Mouse (Mus musculus) E14TG2a.4 (cell line): ENCODE measurements around the gene Ttc28.
A peak's percentile ranks its signal among the peaks of the same experiment; 100 is the strongest.
"Not testable (repeated sequence)": the region's sequence is repeated elsewhere in the genome, so short reads cannot be mapped to it uniquely, and the experiment has no call there.

ENCODE experiments used
- H3K27me3 ChIP-seq: 2 replicates; pipeline ENCODE4 v1.6.1; 2014; ENCODE audit warnings: low read length, control low read depth; ENCODE audit not compliant: insufficient read depth
- H3K36me3 ChIP-seq: 2 replicates; pipeline ENCODE4 v1.6.1; 2014; ENCODE audit warnings: low read length, control low read depth; ENCODE audit not compliant: insufficient read depth
- H3K4me1 ChIP-seq: replicated peaks from 2 replicates; pipeline ENCODE4 v1.6.1; 2014; ENCODE audit warnings: low read depth, low read length, control low read depth
- H3K4me3 ChIP-seq: replicated peaks from 2 replicates; pipeline ENCODE4 v1.5.1; 2014; ENCODE audit warnings: mild to moderate bottlenecking, low read length
- H3K9me3 ChIP-seq: 2 replicates; pipeline ENCODE4 v1.6.1; 2014; ENCODE audit warnings: low read length, control low read depth
- CTCF ChIP-seq: conservative IDR thresholded peaks from 2 replicates; pipeline ENCODE4 v1.5.1; 2014; ENCODE audit warnings: low read length
- NANOG ChIP-seq: IDR thresholded peaks from 2 replicates; pipeline ENCODE4 v1.6.1; 2014; ENCODE audit warnings: borderline replicate concordance, low read length, mixed read lengths
- POU5F1 ChIP-seq: IDR thresholded peaks from 2 replicates; pipeline ENCODE4 v1.6.1; 2014; ENCODE audit warnings: low read length, borderline replicate concordance

Ttc28 gene

GRCm38 (mm10) chr5:110875286-110875685 lies 4.3 kb upstream of the Ttc28 start:
- no peaks in the 10 kb centered on the region for H3K9me3 ChIP-seq
- peaks cover 40% of the 10 kb centered on the region for H3K4me1 ChIP-seq
- no peak overlapping the region for H3K4me3 ChIP-seq
- H3K36me3 ChIP-seq, result peaks cover 58% of the 10 kb centered on the region
- H3K27me3 ChIP-seq, result peaks cover 2% of the 10 kb centered on the region; the same call in 1 of the 2 replicates
- no peak for TF ChIP-seq NANOG
- no peak for TF ChIP-seq POU5F1
- no peak for TF ChIP-seq CTCF

GRCm38 (mm10) chr5:110877666-110878505 lies 1.7 kb upstream of the Ttc28 start:
- Histone ChIP-seq H3K27me3 (peaks cover 6% of the 10 kb centered on the region; the same call in 1 of the 2 replicates), H3K4me3 (no peak overlapping the region), H3K4me1 (peaks cover 44% of the 10 kb centered on the region), H3K9me3 (no peaks in the 10 kb centered on the region), H3K36me3 (peaks cover 32% of the 10 kb centered on the region)
- TF ChIP-seq POU5F1 (no peak), CTCF (no peak), NANOG (no peak)

- Histone ChIP-seq H3K36me3 (peaks cover 26% of the 10 kb centered on the region), H3K4me3 (peak overlapping the region; percentile 90; the same call in 1 of the 2 replicates), H3K4me1 (peaks cover 44% of the 10 kb centered on the region)
- H3K27me3 ChIP-seq, H3K9me3 ChIP-seq: not testable (repeated sequence)
Observed at GRCm38 (mm10) chr5:110878526-110878925, 1.1 kb upstream of the Ttc28 start.

GRCm38 (mm10) chr5:110879042-110879441 lies 561 bp upstream of the Ttc28 start:
- H3K4me1 ChIP-seq, result peaks cover 44% of the 10 kb centered on the region
- peaks cover 6% of the 10 kb centered on the region; the same call in 1 of the 2 replicates for H3K27me3 ChIP-seq
- H3K36me3 ChIP-seq, result peaks cover 21% of the 10 kb centered on the region
- TF ChIP-seq CTCF, result no peak
- TF ChIP-seq NANOG, result no peak
- H3K4me3 ChIP-seq, result peak overlapping the region; percentile 90
- H3K9me3 ChIP-seq, result no peaks in the 10 kb centered on the region

GRCm38 (mm10) chr5:110888596-110888995 lies 9.0 kb downstream of the Ttc28 start:
- TF ChIP-seq CTCF (no peak), NANOG (no peak), POU5F1 (no peak)
- Histone ChIP-seq H3K36me3 (no peaks in the 10 kb centered on the region), H3K9me3 (no peaks in the 10 kb centered on the region), H3K4me3 (no peak overlapping the region), H3K4me1 (peaks cover under 1% of the 10 kb centered on the region; the same call in 1 of the 2 replicates), H3K27me3 (no peaks in the 10 kb centered on the region)

GRCm38 (mm10) chr5:110889945-110890344 lies 10.3 kb downstream of the Ttc28 start:
- H3K4me3 ChIP-seq, result no peak overlapping the region
- H3K36me3 ChIP-seq, result no peaks in the 10 kb centered on the region
- TF ChIP-seq CTCF (no peak), NANOG (no peak), POU5F1 (no peak)

GRCm38 (mm10) chr5:110890561-110890960 lies 11.0 kb downstream of the Ttc28 start:
- H3K4me3 ChIP-seq, result no peak overlapping the region
- no peaks in the 10 kb centered on the region for H3K27me3 ChIP-seq
- no peaks in the 10 kb centered on the region for H3K36me3 ChIP-seq
- H3K4me1 ChIP-seq, result peaks cover 14% of the 10 kb centered on the region
- TF ChIP-seq CTCF (no peak), POU5F1 (no peak), NANOG (no peak)
- no peaks in the 10 kb centered on the region for H3K9me3 ChIP-seq

More at GRCm38 (mm10) chr5:110889945-110890344, 10.3 kb downstream of the Ttc28 start:
- peaks cover 13% of the 10 kb centered on the region for H3K4me1 ChIP-seq
- no peaks in the 10 kb centered on the region for H3K27me3 ChIP-seq
- H3K9me3 ChIP-seq, result no peaks in the 10 kb centered on the region

GRCm38 (mm10) chr5:110897114-110897788 lies 17.6 kb downstream of the Ttc28 start:
- Histone ChIP-seq H3K4me3 (no peak overlapping the region), H3K4me1 (peaks cover 21% of the 10 kb centered on the region), H3K27me3 (no peaks in the 10 kb centered on the region), H3K36me3 (no peaks in the 10 kb centered on the region), H3K9me3 (no peaks in the 10 kb centered on the region)
- TF ChIP-seq POU5F1 (no peak), NANOG (no peak), CTCF (no peak)

- H3K4me1 ChIP-seq, result peaks cover 21% of the 10 kb centered on the region
- TF ChIP-seq POU5F1, result no peak
- no peak for TF ChIP-seq NANOG
- TF ChIP-seq CTCF, result no peak
- no peaks in the 10 kb centered on the region for H3K9me3 ChIP-seq
- no peaks in the 10 kb centered on the region for H3K36me3 ChIP-seq
- no peak overlapping the region for H3K4me3 ChIP-seq
- H3K27me3 ChIP-seq, result no peaks in the 10 kb centered on the region
Observed at GRCm38 (mm10) chr5:110898169-110898568, 18.6 kb downstream of the Ttc28 start.
